Mouse (Mus musculus) embryonic facial prominence, embryonic 13.5 days (tissue): ENCODE results near the gene Galntl6. TPM values are rescaled to one million over a fixed set of nuclear protein-coding genes. Genes with fewer than 3 reads are reported as not detected.

Source experiments
- ATAC-seq: fragments of 200-750 bp; cut with Nextera tagmentation; 2 replicates; pipeline ENCODE4 v1.8.0; 2017; ENCODE audit warnings: low read depth; ENCODE audit not compliant: insufficient number of reproducible peaks, insufficient read depth, low FRiP score, low TSS enrichment
- H3K27ac ChIP-seq: fragments of 300-500 bp; sonication (generic); 2 replicates; pipeline ENCODE4 v1.5.1; 2015; ENCODE audit warnings: moderate library complexity, mild to moderate bottlenecking, inconsistent platforms
- H3K27me3 ChIP-seq: fragments of 300-500 bp; sonication (generic); 2 replicates; pipeline ENCODE4 v1.6.1; 2015; ENCODE audit warnings: mild to moderate bottlenecking, inconsistent platforms
- H3K36me3 ChIP-seq: fragments of 300-500 bp; sonication (generic); 2 replicates; pipeline ENCODE4 v1.6.1; 2015; ENCODE audit warnings: mild to moderate bottlenecking, inconsistent platforms
- H3K4me1 ChIP-seq: fragments of 300-500 bp; sonication (generic); 2 replicates; pipeline ENCODE4 v1.6.1; 2015; ENCODE audit warnings: inconsistent platforms
- H3K4me2 ChIP-seq: fragments of 300-500 bp; sonication (generic); 2 replicates; pipeline ENCODE4 v1.6.1; 2015; ENCODE audit warnings: moderate library complexity, mild to moderate bottlenecking, inconsistent platforms
- H3K4me3 ChIP-seq: fragments of 300-500 bp; sonication (generic); 2 replicates; pipeline ENCODE4 v1.5.1; 2015; ENCODE audit warnings: mild to moderate bottlenecking, inconsistent platforms
- H3K9ac ChIP-seq: fragments of 300-500 bp; sonication (generic); 2 replicates; pipeline ENCODE4 v1.6.1; 2015; ENCODE audit warnings: mild to moderate bottlenecking, inconsistent platforms
- H3K9me3 ChIP-seq: fragments of 300-500 bp; sonication (generic); 2 replicates; pipeline ENCODE4 v1.6.1; 2016; ENCODE audit warnings: inconsistent platforms
- WGBS: fragments of 180-500 bp; shearing (Covaris S2); methylation state at CpG from one replicate; pipeline ENCODE4 v1.1.7; 2015; ENCODE audit warnings: mixed read lengths; 5-methylcytosine and 5-hydroxymethylcytosine counted together
- polyA plus RNA-seq: library from polyadenylated mRNA; unstranded; fragments of >200 nt; fragmentation: Nextera tagmentation; extraction: Ambion mirVana; gene quantifications from 2 replicates; pipeline ENCODE4 v1.2.1, GENCODE M21; 2015

The Galntl6 gene
- polyA plus RNA-seq, 1 experiment from 2014 or later = 2.1 TPM

- no peak overlapping the region for H3K9ac ChIP-seq
- H3K27me3 ChIP-seq = no peaks in the 10 kb centered on the region
- H3K4me3 ChIP-seq = no peak overlapping the region
- no peaks in the 10 kb centered on the region for H3K9me3 ChIP-seq
- H3K36me3 ChIP-seq = no peaks in the 10 kb centered on the region
- ATAC-seq = no peak
- H3K4me1 ChIP-seq = peaks cover 7% of the 10 kb centered on the region; the same call in 1 of the 2 replicates
- H3K27ac ChIP-seq = no peak overlapping the region
- no peak overlapping the region for H3K4me2 ChIP-seq
- 72% methylated on average over 7 of the region's 7 CpGs for whole genome bisulfite sequencing
Measured at GRCm38 (mm10) chr8:57955501-57955900, 956.9 kb downstream of the Galntl6 start.

GRCm38 (mm10) chr8:57941113-57941512 is 971.3 kb downstream of the Galntl6 start:
- Histone ChIP-seq H3K4me2 (no peak overlapping the region), H3K4me1 (no peaks in the 10 kb centered on the region), H3K27ac (no peak overlapping the region), H3K9ac (no peak overlapping the region), H3K36me3 (no peaks in the 10 kb centered on the region), H3K9me3 (no peaks in the 10 kb centered on the region), H3K4me3 (no peak overlapping the region), H3K27me3 (no peaks in the 10 kb centered on the region)
- 65% methylated on average over 2 of the region's 2 CpGs for WGBS
- no peak for ATAC-seq

- no peaks in the 10 kb centered on the region for H3K27me3 ChIP-seq
- H3K4me3 ChIP-seq = no peak overlapping the region
- H3K36me3 ChIP-seq = no peaks in the 10 kb centered on the region
- no peaks in the 10 kb centered on the region for H3K9me3 ChIP-seq
- 64% methylated on average over 5 of the region's 5 CpGs for WGBS
- H3K4me2 ChIP-seq = peak overlapping the region; percentile 38; the same call in 1 of the 2 replicates
- H3K27ac ChIP-seq = no peak overlapping the region
- H3K9ac ChIP-seq = no peak overlapping the region
- no peak for ATAC-seq
- no peaks in the 10 kb centered on the region for H3K4me1 ChIP-seq
Measured at GRCm38 (mm10) chr8:57939856-57940420, 972.5 kb downstream of the Galntl6 start.

GRCm38 (mm10) chr8:57939177-57939855 is 973.1 kb downstream of the Galntl6 start:
- no peak overlapping the region for H3K4me3 ChIP-seq
- H3K4me2 ChIP-seq = peak overlapping the region; percentile 38; the same call in 1 of the 2 replicates
- no peak for ATAC-seq
- H3K9me3 ChIP-seq = no peaks in the 10 kb centered on the region
- no peak overlapping the region for H3K27ac ChIP-seq
- 16% methylated on average over 8 of the region's 8 CpGs for WGBS
- H3K36me3 ChIP-seq = no peaks in the 10 kb centered on the region
- H3K9ac ChIP-seq = no peak overlapping the region
- H3K27me3 ChIP-seq = no peaks in the 10 kb centered on the region
- no peaks in the 10 kb centered on the region for H3K4me1 ChIP-seq

- Histone ChIP-seq H3K36me3 (no peaks in the 10 kb centered on the region), H3K4me2 (no peak overlapping the region), H3K27ac (no peak overlapping the region), H3K9me3 (no peaks in the 10 kb centered on the region), H3K4me1 (no peaks in the 10 kb centered on the region), H3K27me3 (no peaks in the 10 kb centered on the region), H3K9ac (no peak overlapping the region), H3K4me3 (no peak overlapping the region)
- WGBS = 79% methylated on average over 6 of the region's 6 CpGs
- no peak for ATAC-seq
Measured at GRCm38 (mm10) chr8:57927074-57927473, 985.4 kb downstream of the Galntl6 start.

GRCm38 (mm10) chr8:57923556-57923955 is 988.9 kb downstream of the Galntl6 start:
- no peak for ATAC-seq
- WGBS = 42% methylated on average over 6 of the region's 6 CpGs
- Histone ChIP-seq H3K9ac (no peak overlapping the region), H3K27ac (no peak overlapping the region), H3K27me3 (no peaks in the 10 kb centered on the region), H3K4me3 (no peak overlapping the region), H3K4me1 (no peaks in the 10 kb centered on the region), H3K9me3 (no peaks in the 10 kb centered on the region), H3K4me2 (no peak overlapping the region), H3K36me3 (no peaks in the 10 kb centered on the region)

GRCm38 (mm10) chr8:57923130-57923529 is 989.3 kb downstream of the Galntl6 start:
- H3K9me3 ChIP-seq = no peaks in the 10 kb centered on the region
- no peak overlapping the region for H3K4me2 ChIP-seq
- H3K36me3 ChIP-seq = no peaks in the 10 kb centered on the region
- H3K4me3 ChIP-seq = no peak overlapping the region
- no peaks in the 10 kb centered on the region for H3K4me1 ChIP-seq
- H3K27me3 ChIP-seq = no peaks in the 10 kb centered on the region
- no peak overlapping the region for H3K27ac ChIP-seq
- H3K9ac ChIP-seq = no peak overlapping the region
- ATAC-seq = no peak
- WGBS = 66% methylated on average over 6 of the region's 6 CpGs

GRCm38 (mm10) chr8:57922214-57923070 is 990.0 kb downstream of the Galntl6 start:
- Histone ChIP-seq H3K27ac (no peak overlapping the region), H3K27me3 (no peaks in the 10 kb centered on the region), H3K4me3 (no peak overlapping the region), H3K9ac (no peak overlapping the region), H3K36me3 (no peaks in the 10 kb centered on the region), H3K9me3 (no peaks in the 10 kb centered on the region), H3K4me2 (no peak overlapping the region), H3K4me1 (no peaks in the 10 kb centered on the region)
- ATAC-seq = no peak
- WGBS = 76% methylated on average over 6 of the region's 6 CpGs

- Histone ChIP-seq H3K9me3 (no peaks in the 10 kb centered on the region), H3K36me3 (no peaks in the 10 kb centered on the region), H3K27me3 (no peaks in the 10 kb centered on the region), H3K27ac (no peak overlapping the region), H3K4me3 (no peak overlapping the region), H3K9ac (no peak overlapping the region), H3K4me2 (no peak overlapping the region), H3K4me1 (no peaks in the 10 kb centered on the region)
- WGBS = 67% methylated on average over 3 of the region's 3 CpGs
- ATAC-seq = no peak
Measured at GRCm38 (mm10) chr8:57920326-57920903, 992.0 kb downstream of the Galntl6 start.

- 49% methylated on average over 9 of the region's 9 CpGs for WGBS
- no peak for ATAC-seq
- Histone ChIP-seq H3K9ac (no peak overlapping the region), H3K36me3 (no peaks in the 10 kb centered on the region), H3K9me3 (no peaks in the 10 kb centered on the region), H3K4me3 (no peak overlapping the region), H3K27ac (no peak overlapping the region), H3K27me3 (no peaks in the 10 kb centered on the region), H3K4me2 (no peak overlapping the region), H3K4me1 (no peaks in the 10 kb centered on the region)
Measured at GRCm38 (mm10) chr8:57918720-57919640, 993.5 kb downstream of the Galntl6 start.

- no peak overlapping the region for H3K9ac ChIP-seq
- no peak overlapping the region for H3K4me2 ChIP-seq
- H3K36me3 ChIP-seq = no peaks in the 10 kb centered on the region
- no peak overlapping the region for H3K4me3 ChIP-seq
- peaks cover 8% of the 10 kb centered on the region; the same call in 1 of the 2 replicates for H3K27me3 ChIP-seq
- ATAC-seq = no peak
- WGBS = 78% methylated on average over 5 of the region's 5 CpGs
- H3K9me3 ChIP-seq = peaks cover 4% of the 10 kb centered on the region
- H3K27ac ChIP-seq = no peak overlapping the region
- H3K4me1 ChIP-seq = no peaks in the 10 kb centered on the region
Measured at GRCm38 (mm10) chr8:57893360-57893759, 1019.1 kb downstream of the Galntl6 start.
